Mouse (Mus musculus) urinary bladder, postnatal 4 days (tissue): ENCODE results near the gene Npr1.

Experiments
- DNase-seq, 2 experiments: peaks; one replicate each; pipeline ENCODE4 v3.0.0; 2021 to 2022; ENCODE audit warnings: low spot score in 2 of 2

Npr1 gene

GRCm38 (mm10) chr3:90465686-90466310 lies at the start of gene Npr1:
TSS of gene Npr1 (minus strand) at chr3:90465866.
- DNase-seq = peak; percentile 54 to 64

- DNase-seq = no peak
Measured at GRCm38 (mm10) chr3:90515242-90515641, 49.6 kb upstream of the Npr1 start.

GRCm38 (mm10) chr3:90514691-90515090 lies 49.0 kb upstream of the Npr1 start:
- peak; percentile 54 to 74 for DNase-seq

GRCm38 (mm10) chr3:90513796-90514590 lies 48.3 kb upstream of the Npr1 start, which contains the start of the genes S100a1 and S100a13:
TSS of gene S100a1 (minus strand) at chr3:90514392.
TSS of gene S100a13 (plus strand) at chr3:90514435.
- peak; percentile 72 to 79 for DNase-seq

GRCm38 (mm10) chr3:90512948-90513642 lies 47.4 kb upstream of the Npr1 start:
- no peak for DNase-seq

GRCm38 (mm10) chr3:90512276-90512675 lies 46.6 kb upstream of the Npr1 start:
- no peak for DNase-seq

GRCm38 (mm10) chr3:90509747-90510123 lies 44.1 kb upstream of the Npr1 start:
- DNase-seq = no peak

- peak; percentile 99 to 100 for DNase-seq
Measured at GRCm38 (mm10) chr3:90508950-90509746, 43.5 kb upstream of the Npr1 start, which contains the start of gene Chtop. TSS of gene Chtop (minus strand) at chr3:90509498.

GRCm38 (mm10) chr3:90508287-90508949 lies 42.8 kb upstream of the Npr1 start:
- no peak for DNase-seq

- no peak for DNase-seq
Measured at GRCm38 (mm10) chr3:90506362-90506761, 40.7 kb upstream of the Npr1 start.

- no peak for DNase-seq
Measured at GRCm38 (mm10) chr3:90505216-90505615, 39.5 kb upstream of the Npr1 start.

GRCm38 (mm10) chr3:90503444-90503843 lies 37.8 kb upstream of the Npr1 start:
- DNase-seq = no peak

- DNase-seq = no peak
Measured at GRCm38 (mm10) chr3:90497597-90497996, 31.9 kb upstream of the Npr1 start.

- no peak for DNase-seq
Measured at GRCm38 (mm10) chr3:90495850-90496525, 30.3 kb upstream of the Npr1 start.

- no peak for DNase-seq
Measured at GRCm38 (mm10) chr3:90493831-90494540, 28.3 kb upstream of the Npr1 start.

GRCm38 (mm10) chr3:90491350-90491749 lies 25.7 kb upstream of the Npr1 start:
- no peak for DNase-seq

- peak; percentile 95 to 96 for DNase-seq
Measured at GRCm38 (mm10) chr3:90490696-90491256, 25.1 kb upstream of the Npr1 start, which contains the start of gene Snapin. TSS of gene Snapin (minus strand) at chr3:90491033.

- no peak for DNase-seq
Measured at GRCm38 (mm10) chr3:90488576-90488975, 22.9 kb upstream of the Npr1 start.

- no peak for DNase-seq
Measured at GRCm38 (mm10) chr3:90486998-90487397, 21.3 kb upstream of the Npr1 start.
